Mouse (Mus musculus): Measurements from ENCODE around the gene Gadd45g. TPM values are rescaled to one million over a fixed set of nuclear protein-coding genes. Genes with fewer than 3 reads are reported as not detected.

Gene Gadd45g
- polyA plus RNA-seq, 1 experiment = 202 TPM

GRCm38 (mm10) chr13:51872252-51872962 is 25.9 kb downstream of the Gadd45g start:
- Histone ChIP-seq H3ac (ENCODE audit: control insufficient read depth, insufficient read length) (no peak overlapping the region), H3K36me3 (ENCODE audit: control insufficient read depth, insufficient read depth) (no peaks in the 10 kb centered on the region), H3K79me2 (ENCODE audit: control insufficient read depth, insufficient read depth) (no peaks in the 10 kb centered on the region), H3K4me3 (no peak overlapping the region), H3K4me2 (ENCODE audit: low read depth) (no peak overlapping the region), H3K27me3 (ENCODE audit: control insufficient read depth, insufficient read depth, insufficient read length) (no peaks in the 10 kb centered on the region)
- TF ChIP-seq REST (IDR thresholded peaks at IDR 0.05; ENCODE audit: insufficient read depth, insufficient read length) = no peak
- no peak for TF ChIP-seq TCF3 (IDR thresholded peaks at IDR 0.05; ENCODE audit: insufficient read length, low read depth)
- TF ChIP-seq USF1 (IDR thresholded peaks at IDR 0.05; ENCODE audit: low read depth) = no peak
- no peak for TF ChIP-seq MAX (IDR thresholded peaks at IDR 0.05; ENCODE audit: low read depth)
- no peak for TF ChIP-seq TCF12 (IDR thresholded peaks at IDR 0.05; ENCODE audit: insufficient read depth, poor library complexity, severe bottlenecking)
- no peak for TF ChIP-seq CEBPB (IDR thresholded peaks at IDR 0.05; ENCODE audit: insufficient read depth, poor library complexity, severe bottlenecking)
- no peak for TF ChIP-seq E2F4 (IDR thresholded peaks at IDR 0.05; ENCODE audit: insufficient read depth)
- no peak for TF ChIP-seq SRF (IDR thresholded peaks at IDR 0.05; ENCODE audit: control insufficient read depth, insufficient read length, low read depth)
- TF ChIP-seq POLR2AphosphoS2 (IDR thresholded peaks at IDR 0.05; ENCODE audit: insufficient read length, low read depth) = no peak
- no peak for TF ChIP-seq MYOG (IDR thresholded peaks at IDR 0.05; ENCODE audit: control insufficient read depth in 1 of 3, insufficient read depth in 1 of 3, insufficient read length in 2 of 3, low read depth in 2 of 3)
- TF ChIP-seq MYOD1 (IDR thresholded peaks at IDR 0.05; ENCODE audit: control insufficient read depth in 1 of 3, insufficient read length in 2 of 3, low read depth in 2 of 3) = no peak
- TF ChIP-seq POLR2A (IDR thresholded peaks at IDR 0.05; ENCODE audit: insufficient read length, low read depth) = no peak

GRCm38 (mm10) chr13:51872963-51873514 is 26.6 kb downstream of the Gadd45g start:
- H3K4me3 ChIP-seq = no peak overlapping the region
- H3K36me3 ChIP-seq (ENCODE audit: control insufficient read depth, insufficient read depth) = no peaks in the 10 kb centered on the region
- no peak overlapping the region for H3ac ChIP-seq (ENCODE audit: control insufficient read depth, insufficient read length)
- H3K27me3 ChIP-seq (ENCODE audit: control insufficient read depth, insufficient read depth, insufficient read length) = no peaks in the 10 kb centered on the region
- no peaks in the 10 kb centered on the region for H3K79me2 ChIP-seq (ENCODE audit: control insufficient read depth, insufficient read depth)
- H3K4me2 ChIP-seq (ENCODE audit: low read depth) = no peak overlapping the region
- TF ChIP-seq POLR2AphosphoS2 (IDR thresholded peaks at IDR 0.05; ENCODE audit: insufficient read length, low read depth) = no peak
- TF ChIP-seq E2F4 (IDR thresholded peaks at IDR 0.05; ENCODE audit: insufficient read depth) = no peak
- TF ChIP-seq MYOD1 (IDR thresholded peaks at IDR 0.05; ENCODE audit: control insufficient read depth in 1 of 3, insufficient read length in 2 of 3, low read depth in 2 of 3) = no peak
- TF ChIP-seq MAX (IDR thresholded peaks at IDR 0.05; ENCODE audit: low read depth) = no peak
- no peak for TF ChIP-seq TCF3 (IDR thresholded peaks at IDR 0.05; ENCODE audit: insufficient read length, low read depth)
- TF ChIP-seq SRF (IDR thresholded peaks at IDR 0.05; ENCODE audit: control insufficient read depth, insufficient read length, low read depth) = no peak
- no peak for TF ChIP-seq TCF12 (IDR thresholded peaks at IDR 0.05; ENCODE audit: insufficient read depth, poor library complexity, severe bottlenecking)
- no peak for TF ChIP-seq CEBPB (IDR thresholded peaks at IDR 0.05; ENCODE audit: insufficient read depth, poor library complexity, severe bottlenecking)

- H3ac ChIP-seq (ENCODE audit: control insufficient read depth, insufficient read length) = no peak overlapping the region
- H3K79me2 ChIP-seq (ENCODE audit: control insufficient read depth, insufficient read depth) = no peaks in the 10 kb centered on the region
- no peak overlapping the region for H3K4me2 ChIP-seq (ENCODE audit: low read depth)
- no peaks in the 10 kb centered on the region for H3K27me3 ChIP-seq (ENCODE audit: control insufficient read depth, insufficient read depth, insufficient read length)
- H3K36me3 ChIP-seq (ENCODE audit: control insufficient read depth, insufficient read depth) = no peaks in the 10 kb centered on the region
- TF ChIP-seq CEBPB (IDR thresholded peaks at IDR 0.05; ENCODE audit: insufficient read depth, poor library complexity, severe bottlenecking) (no peak), TCF3 (IDR thresholded peaks at IDR 0.05; ENCODE audit: insufficient read length, low read depth) (no peak), POLR2AphosphoS2 (IDR thresholded peaks at IDR 0.05; ENCODE audit: insufficient read length, low read depth) (no peak), USF1 (IDR thresholded peaks at IDR 0.05; ENCODE audit: low read depth) (no peak), MYOD1 (IDR thresholded peaks at IDR 0.05; ENCODE audit: control insufficient read depth in 1 of 3, insufficient read length in 2 of 3, low read depth in 2 of 3) (no peak), POLR2A (IDR thresholded peaks at IDR 0.05; ENCODE audit: insufficient read length, low read depth) (no peak), TCF12 (IDR thresholded peaks at IDR 0.05; ENCODE audit: insufficient read depth, poor library complexity, severe bottlenecking) (no peak), MAX (IDR thresholded peaks at IDR 0.05; ENCODE audit: low read depth) (no peak), E2F4 (IDR thresholded peaks at IDR 0.05; ENCODE audit: insufficient read depth) (no peak), REST (IDR thresholded peaks at IDR 0.05; ENCODE audit: insufficient read depth, insufficient read length) (no peak), MYOG (IDR thresholded peaks at IDR 0.05; ENCODE audit: control insufficient read depth in 1 of 3, insufficient read depth in 1 of 3, insufficient read length in 2 of 3, low read depth in 2 of 3) (no peak), SRF (IDR thresholded peaks at IDR 0.05; ENCODE audit: control insufficient read depth, insufficient read length, low read depth) (no peak)
- H3K4me3 ChIP-seq = no peak overlapping the region
Measured at GRCm38 (mm10) chr13:51873786-51874185, 27.3 kb downstream of the Gadd45g start.

- Histone ChIP-seq H3K27me3 (ENCODE audit: control insufficient read depth, insufficient read depth, insufficient read length) (no peaks in the 10 kb centered on the region), H3ac (ENCODE audit: control insufficient read depth, insufficient read length) (no peak overlapping the region), H3K4me3 (no peak overlapping the region), H3K36me3 (ENCODE audit: control insufficient read depth, insufficient read depth) (no peaks in the 10 kb centered on the region), H3K4me2 (ENCODE audit: low read depth) (no peak overlapping the region), H3K79me2 (ENCODE audit: control insufficient read depth, insufficient read depth) (no peaks in the 10 kb centered on the region)
- TF ChIP-seq MAX (IDR thresholded peaks at IDR 0.05; ENCODE audit: low read depth) (no peak), REST (IDR thresholded peaks at IDR 0.05; ENCODE audit: insufficient read depth, insufficient read length) (no peak), POLR2AphosphoS2 (IDR thresholded peaks at IDR 0.05; ENCODE audit: insufficient read length, low read depth) (no peak), MYOD1 (IDR thresholded peaks at IDR 0.05; ENCODE audit: control insufficient read depth in 1 of 3, insufficient read length in 2 of 3, low read depth in 2 of 3) (no peak), CEBPB (IDR thresholded peaks at IDR 0.05; ENCODE audit: insufficient read depth, poor library complexity, severe bottlenecking) (no peak), TCF3 (IDR thresholded peaks at IDR 0.05; ENCODE audit: insufficient read length, low read depth) (no peak), SRF (IDR thresholded peaks at IDR 0.05; ENCODE audit: control insufficient read depth, insufficient read length, low read depth) (no peak), MYOG (IDR thresholded peaks at IDR 0.05; ENCODE audit: control insufficient read depth in 1 of 3, insufficient read depth in 1 of 3, insufficient read length in 2 of 3, low read depth in 2 of 3) (no peak), E2F4 (IDR thresholded peaks at IDR 0.05; ENCODE audit: insufficient read depth) (no peak), USF1 (IDR thresholded peaks at IDR 0.05; ENCODE audit: low read depth) (no peak), POLR2A (IDR thresholded peaks at IDR 0.05; ENCODE audit: insufficient read length, low read depth) (no peak), TCF12 (IDR thresholded peaks at IDR 0.05; ENCODE audit: insufficient read depth, poor library complexity, severe bottlenecking) (no peak)
Measured at GRCm38 (mm10) chr13:51876131-51876530, 29.7 kb downstream of the Gadd45g start.

All from myocyte (in vitro differentiated cells).